Mouse (Mus musculus) erythroblast, embryonic 14.5 days (primary cell): ENCODE measurements around the gene Tcf21. TPM values are rescaled to one million over a fixed set of nuclear protein-coding genes. Genes with fewer than 3 reads are reported as not detected.

Experiments
- H3K27me3 ChIP-seq: 2 replicates; pipeline ENCODE4 v1.6.1; 2012; ENCODE audit warnings: inconsistent platforms; ENCODE audit not compliant: control insufficient read depth
- H3K36me3 ChIP-seq: 2 replicates; pipeline ENCODE4 v1.6.1; 2012; ENCODE audit warnings: mild to moderate bottlenecking, inconsistent platforms; ENCODE audit not compliant: control insufficient read depth
- H3K4me1 ChIP-seq: 2 replicates; pipeline ENCODE4 v1.6.1; 2012; ENCODE audit warnings: inconsistent platforms; ENCODE audit not compliant: control insufficient read depth
- H3K4me3 ChIP-seq: replicated peaks from 2 replicates; pipeline ENCODE3; 2012; ENCODE audit warnings: moderate library complexity, mild to moderate bottlenecking, inconsistent platforms
- H3K9me3 ChIP-seq: 2 replicates; pipeline ENCODE4 v1.6.1; 2012; ENCODE audit warnings: low read length, inconsistent platforms, mixed read lengths; ENCODE audit not compliant: control insufficient read depth
- GATA1 ChIP-seq: IDR thresholded peaks from 2 replicates; pipeline ENCODE4 v1.6.1; 2012; ENCODE audit warnings: low read length, inconsistent platforms, mixed read lengths
- TAL1 ChIP-seq: IDR thresholded peaks from 3 replicates; pipeline ENCODE4 v1.6.1; 2012; ENCODE audit warnings: low read length, inconsistent platforms, mixed read lengths
- polyA plus RNA-seq: library from polyadenylated mRNA; stranded (reverse); fragments of >175 nt; gene quantifications from 2 replicates; pipeline ENCODE4 v1.2.3, GENCODE M21; 2012

The Tcf21 gene
- polyA plus RNA-seq, 1 experiment, result not detected

DNA sequence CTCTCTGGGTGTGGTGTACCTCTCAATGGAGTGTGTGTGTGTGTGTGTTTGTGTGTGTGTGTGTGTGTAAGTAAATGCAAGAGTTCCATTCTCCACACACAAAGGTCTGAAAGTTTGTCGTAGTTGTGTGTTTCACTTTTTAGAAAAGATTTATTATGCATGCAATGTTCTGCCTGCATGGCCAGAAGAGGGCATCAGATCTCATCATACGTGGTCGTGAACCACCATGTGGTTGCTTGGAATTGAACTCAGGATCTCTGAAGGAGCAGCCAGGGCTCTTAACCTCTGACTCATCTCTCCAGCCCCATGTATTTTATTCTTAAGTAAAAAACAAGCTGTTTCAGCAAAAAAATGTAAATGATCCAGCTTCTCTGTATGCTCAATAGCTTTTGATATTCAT is 37.3 kb downstream of the Tcf21 start:
- H3K27me3 ChIP-seq, result no peaks in the 10 kb centered on the region
- H3K9me3 ChIP-seq, result no peaks in the 10 kb centered on the region
- no peak for TF ChIP-seq GATA1
- no peak overlapping the region for H3K4me3 ChIP-seq
- H3K4me1 ChIP-seq, result no peaks in the 10 kb centered on the region
- H3K36me3 ChIP-seq, result no peaks in the 10 kb centered on the region

DNA sequence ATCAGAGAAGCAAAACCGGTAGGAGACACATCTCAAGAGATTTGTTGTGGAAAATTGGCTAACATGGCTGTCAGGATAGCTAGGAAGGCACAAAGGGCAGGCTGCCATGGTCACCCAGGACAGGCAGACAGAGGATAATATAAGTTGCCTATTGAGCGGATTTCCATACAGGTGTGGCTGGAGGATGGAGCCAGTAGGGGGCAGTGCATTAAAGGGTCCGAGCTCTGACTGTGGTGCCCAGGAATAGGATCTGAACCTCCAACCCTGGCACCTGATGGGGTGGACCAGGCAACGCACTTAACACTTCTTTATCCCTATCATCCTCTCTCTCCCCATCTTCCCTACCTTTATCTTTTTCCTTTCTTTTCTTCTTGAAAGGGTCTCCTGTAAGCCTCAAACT is 38.5 kb downstream of the Tcf21 start:
- Histone ChIP-seq H3K4me3 (no peak overlapping the region), H3K36me3 (no peaks in the 10 kb centered on the region), H3K9me3 (no peaks in the 10 kb centered on the region), H3K27me3 (no peaks in the 10 kb centered on the region), H3K4me1 (no peaks in the 10 kb centered on the region)
- TF ChIP-seq GATA1 (no peak), TAL1 (no peak)

GRCm38 (mm10) chr10:22777939-22778338 is 42.0 kb downstream of the Tcf21 start:
- Histone ChIP-seq H3K27me3 (no peaks in the 10 kb centered on the region), H3K4me1 (no peaks in the 10 kb centered on the region), H3K4me3 (no peak overlapping the region), H3K9me3 (no peaks in the 10 kb centered on the region), H3K36me3 (no peaks in the 10 kb centered on the region)
- TF ChIP-seq GATA1, result no peak
- no peak for TF ChIP-seq TAL1

GRCm38 (mm10) chr10:22776007-22776698 is 43.8 kb downstream of the Tcf21 start:
- Histone ChIP-seq H3K4me1 (no peaks in the 10 kb centered on the region), H3K4me3 (no peak overlapping the region), H3K27me3 (no peaks in the 10 kb centered on the region), H3K36me3 (no peaks in the 10 kb centered on the region), H3K9me3 (no peaks in the 10 kb centered on the region)
- TF ChIP-seq TAL1, result no peak
- TF ChIP-seq GATA1, result no peak

- Histone ChIP-seq H3K27me3 (no peaks in the 10 kb centered on the region), H3K36me3 (no peaks in the 10 kb centered on the region), H3K4me1 (no peaks in the 10 kb centered on the region), H3K4me3 (no peak overlapping the region), H3K9me3 (no peaks in the 10 kb centered on the region)
- TF ChIP-seq GATA1 (no peak), TAL1 (no peak)
These were observed 44.5 kb downstream of the Tcf21 start for GRCm38 (mm10) chr10:22775456-22775855.

DNA sequence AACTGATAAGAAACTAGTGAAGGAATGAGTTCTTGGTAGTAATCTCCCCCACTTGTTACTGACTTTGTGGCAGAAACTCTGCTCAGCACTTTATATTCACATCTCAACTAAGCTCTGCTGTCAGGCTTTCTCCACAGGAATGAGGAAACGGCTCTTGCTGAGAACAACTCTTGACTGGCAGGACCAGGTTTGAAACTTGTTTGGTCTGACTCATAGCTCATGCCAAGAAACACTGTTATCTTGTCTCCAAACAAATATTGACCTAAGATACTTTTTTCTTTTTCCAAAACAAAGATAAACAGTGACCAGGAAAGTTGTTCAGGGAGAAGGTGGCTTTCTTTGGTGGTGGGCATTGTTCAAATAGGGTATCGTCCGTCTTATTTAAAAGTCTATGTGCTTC is 45.3 kb downstream of the Tcf21 start:
- no peaks in the 10 kb centered on the region for H3K4me1 ChIP-seq
- H3K9me3 ChIP-seq, result no peaks in the 10 kb centered on the region
- no peak overlapping the region for H3K4me3 ChIP-seq
- TF ChIP-seq TAL1, result no peak
- no peak for TF ChIP-seq GATA1
- H3K27me3 ChIP-seq, result no peaks in the 10 kb centered on the region
- no peaks in the 10 kb centered on the region for H3K36me3 ChIP-seq

Other genes starting within 250 kb of the Tcf21 start
- gene Slc2a12, start 175.2 kb downstream of the Tcf21 start, polyA plus RNA-seq, result not detected in 2 replicates
- 3.6 and 4.5 TPM in 2 replicates for gene Tbpl1, start 88.2 kb downstream of the Tcf21 start, polyA plus RNA-seq